Mouse (Mus musculus) lung, postnatal 0 days (tissue): ENCODE results near the gene Kif13a. TPM values are rescaled to one million over a fixed set of nuclear protein-coding genes. Genes with fewer than 3 reads are reported as not detected.

Source experiments
- ATAC-seq: fragments of 200-750 bp; cut with Nextera tagmentation; 2 replicates; pipeline ENCODE4 v1.8.0; 2017; ENCODE audit warnings: moderate library complexity
- DNase-seq: peaks from one replicate; pipeline ENCODE4 v3.0.0-alpha.2; 2016; ENCODE audit warnings: low spot score
- H3K27ac ChIP-seq: fragments of 300-500 bp; sonication (generic); 2 replicates; pipeline ENCODE4 v1.5.1; 2014; ENCODE audit warnings: antibody characterized with exemption, mild to moderate bottlenecking, low read length, mixed read lengths
- H3K27me3 ChIP-seq: fragments of 300-500 bp; sonication (generic); replicated peaks from 2 replicates; pipeline ENCODE4 v1.6.1; 2014; ENCODE audit warnings: low read length, mixed read lengths; ENCODE audit not compliant: insufficient read depth
- H3K36me3 ChIP-seq: fragments of 300-500 bp; sonication (generic); 2 replicates; pipeline ENCODE4 v1.6.1; 2014; ENCODE audit warnings: low read length, mixed read lengths; ENCODE audit not compliant: insufficient read depth
- H3K4me1 ChIP-seq: fragments of 300-500 bp; sonication (generic); 2 replicates; pipeline ENCODE4 v1.6.1; 2014; ENCODE audit warnings: antibody characterized with exemption, low read depth, low read length, mixed read lengths; ENCODE audit not compliant: insufficient read depth
- H3K4me2 ChIP-seq: fragments of 300-500 bp; sonication (generic); replicated peaks from 2 replicates; pipeline ENCODE4 v1.6.1; 2014; ENCODE audit warnings: low read depth, mild to moderate bottlenecking, low read length, moderate library complexity, mixed read lengths
- H3K4me3 ChIP-seq: fragments of 300-500 bp; sonication (generic); 2 replicates; pipeline ENCODE4 v1.5.1; 2014; ENCODE audit warnings: low read depth, low read length
- H3K9ac ChIP-seq: fragments of 300-500 bp; sonication (generic); replicated peaks from 2 replicates; pipeline ENCODE4 v1.6.1; 2014; ENCODE audit warnings: low read depth, mild to moderate bottlenecking
- H3K9me3 ChIP-seq: fragments of 300-500 bp; sonication (generic); 2 replicates; pipeline ENCODE4 v1.6.1; 2016; ENCODE audit warnings: low read length, mixed read lengths
- CTCF ChIP-seq: IDR thresholded peaks from 2 replicates; pipeline ENCODE4 v1.5.1; 2016; ENCODE audit warnings: antibody characterized with exemption, mild to moderate bottlenecking
- EP300 ChIP-seq: IDR thresholded peaks from 2 replicates; pipeline ENCODE4 v1.6.1; 2016; ENCODE audit warnings: antibody characterized with exemption, mild to moderate bottlenecking, control low read depth
- WGBS: fragments of 180-500 bp; shearing (Covaris S2); extraction: QIAGEN DNeasy Blood & Tissue Kit; methylation state at CpG from one replicate; pipeline ENCODE4 v1.1.7; 2014; 5-methylcytosine and 5-hydroxymethylcytosine counted together
- polyA plus RNA-seq: library from polyadenylated mRNA; unstranded; fragments of >200 nt; fragmentation: Nextera tagmentation; extraction: Ambion mirVana; gene quantifications from 2 replicates; pipeline ENCODE4 v1.2.1, GENCODE M21; 2015

Gene Kif13a
- polyA plus RNA-seq, 1 experiment from 2014 or later = 30.5 TPM

GRCm38 (mm10) chr13:46909946-46910345 lies 19.7 kb downstream of the Kif13a start:
- WGBS = 59% methylated on average over 3 of the region's 3 CpGs
- peaks cover 3% of the 10 kb centered on the region; the same call in 1 of the 2 replicates for H3K4me1 ChIP-seq
- H3K4me2 ChIP-seq = no peak overlapping the region
- H3K27me3 ChIP-seq = no peaks in the 10 kb centered on the region
- TF ChIP-seq CTCF (no peak), EP300 (no peak)
- no peak overlapping the region for H3K9ac ChIP-seq
- no peak overlapping the region for H3K4me3 ChIP-seq
- DNase-seq (no peak), ATAC-seq (no peak)
- no peak overlapping the region for H3K27ac ChIP-seq
- H3K9me3 ChIP-seq = no peaks in the 10 kb centered on the region
- H3K36me3 ChIP-seq = no peaks in the 10 kb centered on the region

DNA sequence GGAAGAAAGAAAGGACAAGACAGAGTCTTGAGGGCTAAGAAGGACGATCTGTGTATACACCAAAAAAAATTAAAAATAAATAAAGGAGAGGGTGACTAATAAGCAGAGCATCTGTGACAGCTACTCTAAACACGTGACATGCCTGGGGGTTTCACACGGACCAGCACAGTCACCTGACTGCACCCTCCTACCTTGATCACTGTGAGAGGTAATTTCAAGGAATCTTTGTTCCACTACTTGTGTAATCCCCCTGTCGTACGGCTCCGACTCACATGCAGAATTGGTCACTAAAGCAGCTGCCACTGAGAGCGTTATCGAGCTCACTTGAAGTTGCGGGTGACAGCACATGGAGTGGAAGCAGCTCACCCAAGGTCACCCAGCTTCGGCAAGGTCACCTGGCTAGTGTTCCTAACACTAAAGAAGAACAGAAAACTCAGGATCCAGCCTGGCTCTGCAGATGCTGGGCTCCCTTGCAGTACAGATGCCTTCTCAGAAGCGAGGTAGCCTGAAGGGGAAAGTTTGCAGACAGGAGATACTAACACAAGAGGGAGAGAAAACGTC lies 20.6 kb downstream of the Kif13a start:
- H3K4me2 ChIP-seq = no peak overlapping the region
- no peaks in the 10 kb centered on the region for H3K36me3 ChIP-seq
- H3K9ac ChIP-seq = no peak overlapping the region
- H3K4me1 ChIP-seq = peaks cover 3% of the 10 kb centered on the region; the same call in 1 of the 2 replicates
- TF ChIP-seq EP300 (no peak), CTCF (no peak)
- ATAC-seq (no peak), DNase-seq (no peak)
- WGBS = 55% methylated on average over 12 of the region's 12 CpGs
- no peak overlapping the region for H3K27ac ChIP-seq
- H3K27me3 ChIP-seq = no peaks in the 10 kb centered on the region
- no peak overlapping the region for H3K4me3 ChIP-seq
- no peaks in the 10 kb centered on the region for H3K9me3 ChIP-seq

DNA sequence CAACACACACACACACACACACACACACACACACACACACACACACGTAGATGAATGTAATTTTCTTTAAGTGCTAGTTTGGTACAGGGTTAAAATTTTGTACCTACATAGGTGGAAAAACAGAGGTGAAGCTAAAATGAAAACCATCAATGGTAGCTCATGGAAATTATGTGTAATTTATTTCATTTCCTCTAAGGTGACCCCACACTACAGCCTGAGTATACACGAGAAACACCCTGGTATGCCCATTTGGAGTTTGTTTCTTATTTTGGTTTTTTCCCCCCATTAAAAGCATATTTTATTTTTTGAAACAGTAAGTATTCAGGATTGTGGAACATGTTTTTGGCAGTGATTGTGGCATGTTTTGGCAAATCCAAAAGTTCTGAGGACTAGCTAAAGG lies 21.3 kb downstream of the Kif13a start:
- ATAC-seq = no peak
- Histone ChIP-seq H3K27me3 (no peaks in the 10 kb centered on the region), H3K9ac (no peak overlapping the region), H3K4me3 (no peak overlapping the region), H3K4me2 (no peak overlapping the region), H3K4me1 (peaks cover 3% of the 10 kb centered on the region; the same call in 1 of the 2 replicates), H3K9me3 (no peaks in the 10 kb centered on the region), H3K36me3 (no peaks in the 10 kb centered on the region), H3K27ac (no peak overlapping the region)
- TF ChIP-seq CTCF = no peak
- TF ChIP-seq EP300 = no peak
- DNase-seq = no peak
- WGBS = 71% methylated on average over 2 of the region's 2 CpGs

GRCm38 (mm10) chr13:46907861-46908260 lies 21.8 kb downstream of the Kif13a start:
- ATAC-seq (no peak), DNase-seq (peak; percentile 56)
- TF ChIP-seq CTCF (no peak), EP300 (no peak)
- 50% methylated on average over 10 of the region's 10 CpGs for WGBS
- Histone ChIP-seq H3K4me1 (peaks cover 3% of the 10 kb centered on the region; the same call in 1 of the 2 replicates), H3K9ac (no peak overlapping the region), H3K4me3 (no peak overlapping the region), H3K4me2 (no peak overlapping the region), H3K27ac (no peak overlapping the region), H3K27me3 (no peaks in the 10 kb centered on the region), H3K9me3 (no peaks in the 10 kb centered on the region), H3K36me3 (no peaks in the 10 kb centered on the region)

- TF ChIP-seq CTCF (no peak), EP300 (no peak)
- peaks cover 3% of the 10 kb centered on the region; the same call in 1 of the 2 replicates for H3K4me1 ChIP-seq
- no peak for DNase-seq
- H3K27ac ChIP-seq = 0 out of 2 replicates have a peak overlapping the region, but pooled peaks have one; percentile 20
- WGBS = 90% methylated on average over 4 of the region's 4 CpGs
- no peak overlapping the region for H3K9ac ChIP-seq
- H3K36me3 ChIP-seq = no peaks in the 10 kb centered on the region
- H3K4me3 ChIP-seq = no peak overlapping the region
- H3K9me3 ChIP-seq = no peaks in the 10 kb centered on the region
- ATAC-seq = no peak
- no peak overlapping the region for H3K4me2 ChIP-seq
- no peaks in the 10 kb centered on the region for H3K27me3 ChIP-seq
These were observed 22.6 kb downstream of the Kif13a start for GRCm38 (mm10) chr13:46907115-46907514.

DNA sequence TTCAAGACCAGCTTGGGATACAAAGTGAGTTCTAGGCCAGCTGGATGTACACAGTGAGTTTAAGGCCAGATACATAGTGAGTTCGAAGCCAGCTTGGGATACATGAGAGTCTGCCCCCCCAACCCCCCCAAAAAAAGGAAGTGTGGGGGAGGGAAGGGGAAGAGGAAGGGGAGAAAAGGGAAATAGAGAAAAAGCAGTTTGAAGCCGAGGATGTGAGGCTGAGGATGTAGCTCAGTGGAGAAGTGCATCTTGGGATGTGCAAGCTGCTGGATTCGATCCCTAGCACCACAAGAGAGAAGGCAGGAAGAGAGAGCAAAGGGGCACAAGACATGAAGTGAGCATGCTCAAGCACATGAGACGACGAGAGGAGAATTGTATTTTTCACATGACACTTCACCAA lies 23.7 kb downstream of the Kif13a start:
- Histone ChIP-seq H3K9me3 (no peaks in the 10 kb centered on the region), H3K27me3 (no peaks in the 10 kb centered on the region), H3K27ac (no peak overlapping the region), H3K9ac (no peak overlapping the region), H3K4me2 (no peak overlapping the region), H3K4me1 (peaks cover 3% of the 10 kb centered on the region; the same call in 1 of the 2 replicates), H3K36me3 (no peaks in the 10 kb centered on the region), H3K4me3 (no peak overlapping the region)
- ATAC-seq (no peak), DNase-seq (no peak)
- WGBS = 82% methylated on average over 5 of the region's 5 CpGs
- no peak for TF ChIP-seq CTCF
- TF ChIP-seq EP300 = no peak
